Mouse (Mus musculus): ENCODE measurements at regions not wholly inside any gene's neighbourhood (a gene's known extent, or its start where the extent isn't known, plus 50 kb on each side); places are given as distances from the start of the nearest gene placed in this dataset.

DNA sequence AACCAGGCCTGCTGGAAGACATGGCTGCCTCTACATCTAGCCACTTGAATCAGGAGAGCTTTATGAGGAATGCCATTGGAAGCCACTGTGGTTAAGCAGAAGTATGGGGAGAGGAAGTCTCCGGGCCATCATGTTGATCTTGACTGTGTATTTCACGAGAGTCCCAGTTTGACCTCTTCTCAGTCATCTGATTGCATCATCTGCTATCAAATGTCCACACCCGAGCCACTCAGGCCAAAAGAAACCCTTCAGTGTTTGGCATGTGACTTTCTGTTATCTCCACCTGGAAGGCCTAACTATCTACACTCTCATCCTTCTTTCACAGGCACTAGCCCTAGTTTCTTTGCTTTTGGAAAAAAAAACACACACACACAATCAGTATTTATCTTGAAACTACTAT lies 186.9 kb upstream of the Id2 start:
- DNase-seq: no peak

DNA sequence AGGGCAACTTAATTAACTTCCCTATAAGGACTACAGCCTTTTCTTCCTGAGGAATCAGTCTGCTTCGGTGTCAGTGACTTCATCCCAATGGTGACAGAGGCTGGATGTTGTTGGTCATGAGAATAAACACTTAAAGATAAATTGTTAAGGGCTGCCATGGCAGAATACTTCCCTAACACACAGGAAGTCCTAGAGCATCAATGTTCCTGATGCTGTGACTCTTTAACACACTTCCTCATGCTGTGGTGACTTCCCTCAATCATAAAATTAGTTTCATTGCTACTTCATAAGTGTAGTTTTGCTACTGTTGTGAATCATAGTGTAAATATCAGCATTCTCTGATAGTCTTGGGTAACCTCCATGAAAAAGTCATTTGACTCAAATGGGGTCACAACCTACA lies 184.5 kb upstream of the Id2 start:
- DNase-seq: no peak

DNA sequence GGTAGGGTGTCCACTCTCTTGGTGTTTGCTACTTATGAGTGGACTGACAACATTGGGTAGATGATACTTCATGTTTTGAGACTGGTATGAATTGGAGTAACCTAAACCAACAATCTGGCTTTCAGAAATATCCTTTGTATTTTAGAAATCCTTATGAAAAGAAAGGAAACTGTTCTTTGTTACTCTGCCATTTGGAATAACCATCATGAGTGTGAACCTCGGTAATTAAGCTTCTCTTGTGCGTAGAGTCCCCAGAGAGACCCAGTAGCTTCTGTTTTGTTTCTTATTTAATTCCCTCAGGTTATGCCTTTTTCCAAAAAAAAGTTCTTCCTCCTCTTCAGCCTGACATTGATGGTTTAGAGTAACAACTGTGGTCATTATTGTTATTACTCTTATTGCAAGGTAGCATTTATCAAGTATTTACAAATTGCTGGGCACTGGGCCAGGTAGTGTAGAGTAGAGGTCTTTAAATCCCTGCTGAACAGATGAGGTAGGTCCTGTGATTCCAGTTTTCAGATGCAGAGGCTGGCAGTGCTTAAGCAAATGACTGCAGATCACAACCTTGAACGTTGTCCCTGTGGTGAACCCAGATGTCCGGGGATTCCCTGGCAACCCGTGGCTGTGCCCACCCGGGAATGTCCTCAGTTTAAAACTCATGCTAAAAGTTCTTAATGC lies 176.8 kb upstream of the Id2 start:
- DNase-seq: no peak

DNA sequence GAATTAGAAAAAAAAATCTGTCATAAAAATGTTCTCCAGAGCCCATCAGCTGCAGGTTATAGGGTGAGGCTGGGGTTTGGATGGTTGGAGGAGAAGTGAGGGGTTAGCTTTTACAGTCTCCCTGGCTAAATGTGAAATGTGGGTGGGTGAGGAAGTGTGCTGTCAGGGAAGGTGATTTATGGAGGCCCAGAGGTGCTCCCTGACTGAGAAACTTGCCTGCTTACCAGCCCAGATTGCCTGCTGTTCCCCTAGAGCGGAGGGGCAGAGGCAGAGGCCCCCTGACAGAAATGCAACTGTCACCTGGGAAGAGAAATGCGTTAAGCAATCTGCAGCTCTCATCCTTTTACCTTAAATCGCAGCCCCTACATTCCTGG lies 175.8 kb upstream of the Id2 start:
- DNase-seq: no peak

DNA sequence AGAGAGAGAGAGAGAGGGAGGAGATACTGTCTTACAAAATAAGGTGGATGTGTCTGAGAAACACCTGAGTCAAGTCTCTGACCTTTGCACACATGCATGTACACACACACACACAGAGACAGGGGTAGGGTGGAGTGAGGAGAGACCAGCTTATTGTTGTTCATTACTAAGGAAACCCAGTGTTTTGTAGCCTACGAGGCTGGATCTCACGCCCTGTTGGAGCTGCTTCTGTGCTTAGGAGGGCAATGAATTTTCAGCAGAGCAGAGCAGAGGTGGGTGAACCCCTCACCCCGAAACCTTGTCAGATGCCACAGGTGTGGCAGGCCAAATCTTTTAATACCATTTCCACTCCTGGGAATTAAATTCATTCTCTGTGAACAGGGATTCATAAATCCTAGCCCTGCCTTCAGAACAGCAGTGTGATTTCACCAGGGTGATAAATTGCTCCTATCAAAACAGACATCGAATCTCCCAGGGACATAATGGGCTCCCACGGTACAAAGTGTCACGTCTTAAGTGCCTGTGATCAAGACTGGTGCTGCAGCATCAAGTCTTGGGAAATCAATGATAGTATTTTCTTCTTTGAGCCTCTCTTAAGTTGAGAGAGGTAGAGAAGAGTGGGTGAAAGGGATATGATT lies 175.3 kb upstream of the Id2 start:
- no peak for DNase-seq

DNA sequence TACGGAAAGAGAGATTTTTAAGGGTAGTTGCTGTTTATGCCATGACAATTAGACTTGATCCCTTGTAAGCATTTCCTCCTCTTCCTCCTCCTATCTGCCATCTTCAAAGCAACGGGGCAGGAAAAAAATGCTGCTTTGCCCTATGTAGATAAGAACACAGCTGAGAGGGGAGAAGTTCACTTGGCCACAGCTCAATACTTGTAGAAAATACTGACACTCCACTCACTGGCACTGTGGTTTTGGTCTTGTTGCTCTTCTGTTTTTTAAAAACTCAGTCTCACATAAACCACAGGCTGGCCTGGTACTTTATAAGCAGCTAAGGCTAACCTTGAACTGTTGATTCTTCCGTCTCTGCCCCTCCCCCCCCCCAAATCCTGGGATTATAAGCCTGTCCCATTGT lies 172.9 kb upstream of the Id2 start:
- DNase-seq: no peak

DNA sequence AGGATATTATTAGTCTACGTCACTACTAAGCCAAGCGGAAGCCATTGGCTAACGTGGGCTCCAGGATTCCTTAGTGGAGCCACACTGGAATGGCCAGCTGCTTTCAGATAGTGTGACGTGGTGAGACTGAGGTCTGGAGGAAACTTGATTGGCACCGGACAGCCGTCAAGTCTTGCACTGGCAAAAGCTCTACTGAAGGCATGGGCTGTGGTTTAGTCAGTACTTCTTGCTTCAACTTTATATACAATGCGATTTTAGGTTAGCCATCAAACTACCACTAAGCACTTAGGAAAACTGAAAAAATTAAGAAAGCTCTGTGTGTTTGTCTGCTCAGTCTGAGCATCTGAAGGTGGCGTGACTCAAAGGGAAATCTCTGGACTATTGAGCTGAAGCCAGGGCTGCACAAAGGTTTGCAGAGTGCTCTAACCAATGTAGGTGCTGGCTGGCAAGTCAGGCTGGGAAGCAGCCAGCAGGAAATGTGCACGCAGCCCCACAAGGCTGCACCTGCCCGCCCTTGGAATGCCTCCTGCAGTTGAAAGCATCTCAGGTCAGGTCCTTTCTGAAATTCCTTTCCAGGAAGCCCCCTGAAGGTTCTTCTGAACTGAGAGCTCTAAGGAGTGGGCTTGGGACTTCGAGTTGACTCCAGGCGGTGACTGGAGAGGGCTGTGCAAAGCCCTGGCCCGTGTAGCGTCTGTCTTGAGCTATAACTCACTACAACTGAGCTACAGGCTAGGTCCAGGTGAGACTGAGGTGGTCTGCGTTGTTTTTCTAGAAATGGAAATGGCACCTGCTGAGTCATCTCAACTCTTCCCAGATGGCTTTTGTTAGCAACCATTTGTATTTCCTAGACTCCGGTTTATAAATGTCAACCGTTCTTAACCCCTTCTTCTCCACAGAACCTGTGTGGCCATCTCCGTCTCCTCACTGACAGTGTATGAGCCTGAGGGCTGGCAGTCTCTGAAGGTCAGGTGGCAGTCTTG lies 172.2 kb upstream of the Id2 start:
- peak; percentile 51 for DNase-seq

DNA sequence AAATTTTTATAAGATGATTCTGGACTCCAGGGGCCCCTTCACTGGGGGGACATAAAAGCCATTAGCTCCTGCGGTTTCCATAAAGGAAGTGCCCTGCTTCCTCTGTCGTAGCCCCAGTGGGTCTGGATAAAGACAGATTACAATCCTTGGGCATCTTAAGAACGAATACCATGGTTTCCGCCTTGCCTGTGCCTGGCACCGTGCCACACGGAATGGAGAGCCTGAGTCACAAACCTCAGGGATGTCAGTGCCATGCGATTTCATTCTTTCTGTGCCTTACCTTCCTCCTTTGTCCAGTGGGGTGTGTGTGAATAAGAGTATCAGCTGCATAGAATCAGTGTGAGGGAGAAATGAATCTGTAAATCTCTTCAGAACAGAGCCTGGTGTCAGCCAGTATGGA lies 171.4 kb upstream of the Id2 start:
- no peak for DNase-seq

DNA sequence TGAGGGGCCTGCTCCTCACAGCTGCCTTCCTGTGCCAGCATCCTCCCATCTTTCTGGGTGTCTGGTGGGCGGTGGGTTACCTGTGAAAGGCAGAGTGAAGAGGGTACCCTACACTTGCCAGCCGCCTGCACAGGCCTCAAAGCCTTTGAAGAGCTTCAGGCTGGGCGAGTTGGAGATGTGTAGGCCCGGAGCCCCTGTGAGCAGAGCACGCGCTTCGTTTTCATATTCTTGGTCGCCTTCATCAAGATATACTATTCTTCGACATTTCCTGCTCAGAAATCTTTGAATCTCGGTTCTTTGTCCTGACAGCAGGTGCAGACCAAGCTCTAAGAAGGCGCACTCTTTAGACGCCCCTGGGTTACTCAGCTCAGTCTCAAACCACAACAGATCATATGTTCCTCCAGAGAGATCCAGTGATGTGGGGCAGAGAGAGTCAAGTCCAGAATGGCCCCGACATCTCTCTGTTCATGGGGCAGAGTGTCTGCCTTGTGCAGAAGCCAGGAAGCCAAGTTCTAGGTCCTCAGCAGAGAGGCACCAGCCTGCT lies 170.7 kb upstream of the Id2 start:
- DNase-seq: no peak

DNA sequence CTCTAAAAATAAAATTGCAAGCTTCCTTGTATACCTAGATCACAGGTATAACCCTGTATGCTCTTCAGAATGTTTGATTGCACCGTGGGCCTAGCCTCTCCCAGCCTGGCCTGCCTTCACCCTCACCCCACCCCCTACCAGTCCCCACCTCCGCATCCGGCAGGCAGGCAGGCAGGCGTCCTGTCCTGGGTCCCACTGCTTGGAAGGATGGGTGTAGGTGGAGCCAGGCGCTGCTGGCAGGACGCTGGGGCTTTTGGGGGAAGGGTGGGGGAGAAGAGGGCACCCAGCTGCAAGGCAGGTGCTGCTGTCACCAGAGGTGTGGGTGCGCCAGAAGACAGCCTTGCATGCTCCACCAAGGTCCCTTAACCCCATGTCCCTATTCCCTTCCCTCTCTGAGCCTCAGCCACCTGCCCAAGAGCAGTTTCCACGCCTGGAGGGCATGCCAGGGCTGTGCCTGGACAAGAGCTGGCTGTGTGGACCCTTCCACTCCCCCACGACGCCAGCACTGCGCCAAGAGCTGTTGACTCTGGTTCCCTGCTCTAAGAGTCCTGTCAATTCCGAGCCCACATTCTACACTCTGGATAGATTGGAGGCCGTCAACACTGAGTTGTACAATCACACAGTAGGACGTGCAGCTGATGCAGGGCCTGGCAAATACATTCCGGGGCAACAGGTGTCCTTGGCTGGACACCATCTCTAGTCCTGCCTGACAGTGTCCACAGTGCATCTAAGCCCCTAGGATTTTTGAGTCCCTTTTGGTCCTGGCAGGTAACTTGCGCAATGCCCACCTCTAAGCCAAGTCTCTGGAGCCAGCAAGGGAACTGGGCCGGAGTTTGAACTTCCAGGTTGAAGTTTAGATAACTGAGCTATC lies 170.0 kb upstream of the Id2 start:
- DNase-seq: no peak

DNA sequence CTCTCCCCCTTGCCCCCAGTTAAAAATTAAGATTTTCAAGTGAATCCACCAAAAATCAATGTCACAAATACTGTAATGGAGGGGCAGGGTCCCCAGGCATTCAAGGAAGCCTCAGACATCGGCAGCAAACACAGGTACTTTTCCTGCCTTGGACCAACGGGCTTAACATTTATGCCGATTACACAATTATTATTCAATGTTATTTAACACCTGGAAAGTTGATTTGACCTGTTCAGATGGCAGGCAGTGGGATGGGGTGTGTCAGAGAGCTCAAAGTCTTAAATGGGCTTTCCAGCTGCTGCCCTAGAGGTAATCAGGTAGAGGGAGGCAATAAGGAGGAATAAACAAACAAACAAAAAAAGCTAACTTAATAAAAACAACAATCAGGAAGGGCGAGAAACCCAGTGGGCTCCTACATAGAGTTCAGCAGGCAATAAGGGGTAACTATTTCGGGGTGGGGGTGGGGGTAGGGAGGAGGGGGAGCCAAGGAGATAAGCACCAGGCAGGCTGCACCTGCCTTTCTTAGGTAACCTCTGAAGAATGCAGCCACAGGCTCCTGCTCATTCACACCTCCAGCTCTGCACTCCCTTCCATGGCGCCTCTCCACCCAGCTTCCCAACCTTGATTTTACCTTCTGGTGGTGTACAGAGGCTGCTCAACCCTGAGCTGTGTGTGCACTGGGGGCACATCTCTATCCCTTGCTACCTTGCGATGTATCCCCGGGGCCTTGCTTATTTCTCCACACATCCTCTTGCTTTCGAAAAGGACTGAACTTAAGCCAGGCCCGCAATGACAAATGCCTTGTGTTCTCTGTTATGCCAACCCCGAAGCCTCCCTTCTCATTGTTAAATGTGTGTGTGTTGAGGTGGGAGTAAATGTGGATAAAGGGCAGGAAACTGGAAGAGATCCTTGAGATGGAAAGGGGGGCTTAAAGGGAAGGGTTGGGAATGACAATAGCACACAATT lies 168.9 kb upstream of the Id2 start:
- no peak for DNase-seq

DNA sequence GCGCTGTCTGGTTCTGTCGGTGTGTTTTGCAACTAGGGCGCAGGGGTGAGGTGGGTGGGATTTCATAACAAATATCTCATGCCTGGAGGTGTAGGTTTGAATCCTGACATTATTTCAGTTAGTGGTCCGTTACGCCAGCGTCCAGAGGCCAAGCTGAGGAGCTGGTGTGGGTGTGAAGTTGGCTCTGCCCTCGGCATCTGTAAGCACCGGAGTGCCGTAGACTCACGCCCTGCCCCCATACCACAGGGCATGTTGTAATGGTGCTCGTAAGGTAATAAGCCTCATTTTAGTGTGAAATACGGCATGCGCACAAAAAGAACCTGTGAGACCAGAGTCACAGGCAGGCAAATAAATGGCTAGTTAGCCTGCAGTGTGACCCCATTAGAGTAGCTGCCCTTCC lies 168.1 kb upstream of the Id2 start:
- no peak for DNase-seq

DNA sequence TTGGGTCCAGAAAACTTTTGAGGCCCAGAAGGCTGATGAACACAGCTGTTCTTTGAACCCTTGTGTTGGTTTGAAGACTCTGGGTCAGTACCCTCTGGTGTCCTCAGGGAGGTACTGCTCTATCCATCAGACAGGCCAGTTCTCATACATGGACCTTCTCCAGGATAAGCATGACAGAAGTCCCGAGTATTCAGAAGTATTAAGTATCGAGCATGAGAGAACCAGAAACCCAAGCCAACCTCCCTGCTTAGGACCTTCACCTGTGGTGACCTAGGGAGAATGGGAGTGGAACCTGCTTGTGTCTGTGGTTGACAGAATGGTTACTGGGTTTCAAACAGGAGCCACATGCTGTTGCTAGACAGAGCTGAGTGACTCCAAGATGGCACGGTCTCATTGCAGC lies 167.5 kb upstream of the Id2 start:
- DNase-seq: no peak

DNA sequence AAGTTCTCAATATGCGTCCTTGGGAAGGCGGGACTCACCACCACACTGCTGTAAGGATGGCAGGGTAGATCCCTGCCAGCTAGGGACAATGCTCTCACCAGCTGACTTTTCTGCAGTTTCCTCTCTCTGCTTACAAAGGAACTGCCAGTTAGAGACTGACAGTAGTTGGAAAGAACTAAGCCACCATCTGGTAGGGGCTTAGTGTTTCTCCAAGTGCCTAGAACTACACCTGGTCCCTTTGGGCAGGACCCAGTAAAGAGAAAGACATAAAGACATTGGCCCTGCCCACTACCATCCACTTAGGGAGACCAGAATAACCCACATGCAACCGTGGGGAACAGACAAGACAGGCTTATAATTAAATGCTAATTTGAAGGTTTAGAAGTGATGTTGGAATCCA lies 165.5 kb upstream of the Id2 start:
- DNase-seq: no peak

DNA sequence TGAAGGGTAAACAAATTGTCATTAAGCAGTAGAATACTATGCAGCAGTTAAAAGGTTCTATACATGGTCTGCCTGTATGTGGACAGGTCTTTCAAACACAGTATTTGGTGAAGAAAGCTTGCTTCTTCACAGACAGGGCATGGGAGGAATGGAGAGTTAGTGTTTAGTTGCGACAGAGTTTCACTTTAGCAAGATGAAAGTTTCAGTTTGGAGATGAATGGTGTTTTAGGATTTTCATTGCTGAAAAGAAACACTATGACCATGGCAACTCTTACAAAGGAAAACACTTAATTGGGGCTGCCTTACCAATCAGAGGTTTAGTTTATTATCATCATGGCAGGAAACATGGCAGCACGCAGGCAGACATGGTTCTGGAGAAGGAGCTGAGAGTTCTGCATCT lies 162.2 kb upstream of the Id2 start:
- DNase-seq: no peak

DNA sequence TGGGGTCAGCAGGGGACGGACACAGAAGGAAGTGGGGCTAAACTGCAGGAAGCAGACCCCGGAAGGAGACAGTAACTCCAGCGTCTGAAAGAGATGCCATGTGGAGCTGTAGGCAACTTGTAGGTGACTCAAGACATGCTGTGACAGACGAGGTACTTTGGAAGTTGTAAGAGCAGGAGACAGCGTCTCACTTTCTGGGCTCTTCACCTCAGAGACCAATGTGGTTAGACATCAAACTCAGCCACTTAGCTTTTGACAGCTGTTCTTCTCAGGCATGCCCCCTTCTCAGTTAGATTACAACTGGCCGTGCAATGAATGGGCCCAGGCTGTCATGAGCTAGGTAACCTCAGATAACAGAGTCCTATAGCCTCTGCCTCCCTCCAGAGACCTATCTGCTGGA lies 159.3 kb upstream of the Id2 start:
- no peak for DNase-seq

DNA sequence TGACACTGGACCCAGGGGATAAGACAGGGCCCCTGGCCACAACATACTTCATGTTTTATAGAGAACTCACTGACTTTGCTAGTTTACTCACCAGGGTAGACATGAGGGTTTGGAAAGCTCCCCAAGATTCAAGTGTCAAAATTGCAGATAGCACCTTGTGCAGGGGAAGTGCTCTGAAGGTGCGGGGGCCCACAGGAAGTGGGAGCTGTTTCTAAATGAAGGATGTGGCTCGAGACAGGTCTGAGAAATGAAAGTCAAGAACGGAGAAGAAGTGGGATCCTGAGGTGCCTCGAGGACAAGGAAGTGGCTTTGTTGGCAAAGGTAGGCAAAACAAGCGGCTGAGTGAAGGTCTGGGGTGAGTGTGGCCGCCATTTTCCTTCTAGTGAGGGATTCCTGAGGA lies 157.8 kb upstream of the Id2 start:
- DNase-seq: no peak

DNA sequence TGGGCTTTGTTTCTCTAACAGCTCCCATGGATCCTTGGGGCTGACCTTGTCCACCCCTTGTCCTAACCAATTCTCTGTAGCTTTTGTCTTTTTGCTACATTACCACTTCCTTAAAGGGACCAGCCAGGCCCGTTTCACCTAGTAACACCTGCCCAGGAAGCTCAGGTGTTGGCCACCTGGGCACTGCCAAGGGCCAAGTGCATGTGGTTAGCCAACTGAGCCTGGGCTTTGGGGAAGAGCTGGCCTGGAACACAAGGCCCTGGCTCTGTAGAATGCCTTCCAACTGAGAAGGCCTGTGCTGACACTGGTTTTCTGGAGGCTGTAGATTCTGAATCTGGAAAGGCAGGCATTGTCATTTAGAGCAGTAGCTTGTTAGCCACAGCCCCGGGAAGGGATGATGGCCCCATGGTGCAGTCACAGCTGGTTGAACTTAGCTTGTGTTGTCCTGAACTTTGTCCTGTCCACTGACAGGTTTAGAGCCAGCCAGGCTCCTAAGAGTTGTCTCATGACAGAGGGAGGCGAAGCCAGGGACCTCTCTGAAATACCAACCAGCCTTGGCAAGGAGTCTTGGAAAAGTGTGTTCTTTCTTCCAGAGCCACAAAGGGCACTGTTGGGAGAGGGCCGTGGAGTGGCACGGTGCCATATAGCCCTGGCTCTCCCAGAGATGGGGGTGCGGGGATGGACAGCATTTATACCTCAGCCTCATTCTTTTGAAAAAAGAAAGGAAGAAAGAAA lies 156.0 kb upstream of the Id2 start:
- peak; percentile 79 for DNase-seq

DNA sequence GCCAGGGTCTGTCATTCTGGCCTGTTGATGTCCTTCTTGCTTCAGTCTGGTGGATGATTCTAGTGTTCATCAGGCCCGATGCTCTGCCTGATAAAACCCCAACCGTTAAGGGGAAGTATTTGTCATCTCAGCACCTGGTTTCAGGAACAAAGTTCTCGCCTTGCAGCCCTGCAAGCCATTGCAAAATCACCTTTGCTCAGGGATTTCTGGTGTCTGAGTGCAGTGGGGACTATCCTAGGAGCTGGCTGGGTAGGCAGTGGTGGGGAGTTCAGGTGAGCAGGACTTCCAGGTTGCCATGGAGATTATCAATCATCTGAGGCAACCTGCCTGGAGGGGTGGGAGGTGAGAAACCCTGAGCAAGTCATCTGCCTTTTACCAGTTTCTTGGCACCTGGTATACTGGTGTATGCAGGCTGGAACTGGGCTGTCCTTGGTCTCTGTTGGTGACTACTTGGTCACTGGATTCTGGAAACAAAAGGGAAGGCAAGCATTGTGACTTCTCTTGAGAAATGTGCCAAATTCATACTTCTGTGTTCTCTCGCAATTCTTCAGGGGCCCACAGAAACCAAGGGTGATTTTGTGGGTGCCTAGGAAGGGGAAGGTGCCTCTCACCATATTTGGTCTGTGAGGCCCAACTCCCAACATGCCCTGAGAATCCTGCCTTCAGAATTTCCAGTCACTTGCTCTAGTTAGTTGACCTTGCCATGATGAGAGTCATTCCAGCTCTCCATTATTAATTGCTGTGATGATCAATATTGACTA lies 154.7 kb upstream of the Id2 start:
- peak; percentile 48 for DNase-seq

DNA sequence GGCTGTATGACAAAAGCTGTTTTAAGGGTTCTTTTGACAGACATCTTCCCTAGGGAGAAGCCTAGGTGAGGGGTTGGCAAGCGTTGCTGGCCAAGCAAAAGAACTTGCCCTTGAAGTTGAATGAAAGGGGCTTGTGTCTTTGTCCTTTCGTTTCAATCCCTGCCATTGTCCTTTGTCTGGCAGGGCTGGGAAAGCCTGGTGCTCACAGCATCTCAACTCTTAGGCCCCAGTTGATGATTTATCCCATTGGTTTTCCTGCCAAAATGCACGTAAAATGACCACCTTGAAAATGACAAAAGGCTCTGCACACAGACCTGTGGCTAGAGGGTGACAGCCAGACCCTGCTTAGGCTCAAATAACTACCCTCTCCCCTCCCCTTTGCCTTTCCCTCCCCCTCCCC lies 153.9 kb upstream of the Id2 start:
- DNase-seq: no peak

Data from kidney, adult 18-20 months (tissue).